Mouse (Mus musculus) lung, postnatal 0 days (tissue): ENCODE measurements at regions not wholly inside any gene's neighbourhood (a gene's known extent, or its start where the extent isn't known, plus 50 kb on each side); places are given as distances from the start of the nearest gene placed in this dataset.

ENCODE experiments used
- ATAC-seq: fragments of 200-750 bp; cut with Nextera tagmentation; 2 replicates; pipeline ENCODE4 v1.8.0; 2017; ENCODE audit warnings: moderate library complexity
- DNase-seq: peaks from one replicate; pipeline ENCODE4 v3.0.0-alpha.2; 2016; ENCODE audit warnings: low spot score
- H3K27ac ChIP-seq: fragments of 300-500 bp; sonication (generic); 2 replicates; pipeline ENCODE4 v1.5.1; 2014; ENCODE audit warnings: antibody characterized with exemption, mild to moderate bottlenecking, low read length, mixed read lengths
- H3K27me3 ChIP-seq: fragments of 300-500 bp; sonication (generic); replicated peaks from 2 replicates; pipeline ENCODE4 v1.6.1; 2014; ENCODE audit warnings: low read length, mixed read lengths; ENCODE audit not compliant: insufficient read depth
- H3K36me3 ChIP-seq: fragments of 300-500 bp; sonication (generic); 2 replicates; pipeline ENCODE4 v1.6.1; 2014; ENCODE audit warnings: low read length, mixed read lengths; ENCODE audit not compliant: insufficient read depth
- H3K4me1 ChIP-seq: fragments of 300-500 bp; sonication (generic); 2 replicates; pipeline ENCODE4 v1.6.1; 2014; ENCODE audit warnings: antibody characterized with exemption, low read depth, low read length, mixed read lengths; ENCODE audit not compliant: insufficient read depth
- H3K4me2 ChIP-seq: fragments of 300-500 bp; sonication (generic); replicated peaks from 2 replicates; pipeline ENCODE4 v1.6.1; 2014; ENCODE audit warnings: low read depth, mild to moderate bottlenecking, low read length, moderate library complexity, mixed read lengths
- H3K4me3 ChIP-seq: fragments of 300-500 bp; sonication (generic); 2 replicates; pipeline ENCODE4 v1.5.1; 2014; ENCODE audit warnings: low read depth, low read length
- H3K9ac ChIP-seq: fragments of 300-500 bp; sonication (generic); replicated peaks from 2 replicates; pipeline ENCODE4 v1.6.1; 2014; ENCODE audit warnings: low read depth, mild to moderate bottlenecking
- H3K9me3 ChIP-seq: fragments of 300-500 bp; sonication (generic); 2 replicates; pipeline ENCODE4 v1.6.1; 2016; ENCODE audit warnings: low read length, mixed read lengths
- CTCF ChIP-seq: IDR thresholded peaks from 2 replicates; pipeline ENCODE4 v1.5.1; 2016; ENCODE audit warnings: antibody characterized with exemption, mild to moderate bottlenecking
- EP300 ChIP-seq: IDR thresholded peaks from 2 replicates; pipeline ENCODE4 v1.6.1; 2016; ENCODE audit warnings: antibody characterized with exemption, mild to moderate bottlenecking, control low read depth
- WGBS: fragments of 180-500 bp; shearing (Covaris S2); extraction: QIAGEN DNeasy Blood & Tissue Kit; methylation state at CpG from one replicate; pipeline ENCODE4 v1.1.7; 2014; 5-methylcytosine and 5-hydroxymethylcytosine counted together

DNA sequence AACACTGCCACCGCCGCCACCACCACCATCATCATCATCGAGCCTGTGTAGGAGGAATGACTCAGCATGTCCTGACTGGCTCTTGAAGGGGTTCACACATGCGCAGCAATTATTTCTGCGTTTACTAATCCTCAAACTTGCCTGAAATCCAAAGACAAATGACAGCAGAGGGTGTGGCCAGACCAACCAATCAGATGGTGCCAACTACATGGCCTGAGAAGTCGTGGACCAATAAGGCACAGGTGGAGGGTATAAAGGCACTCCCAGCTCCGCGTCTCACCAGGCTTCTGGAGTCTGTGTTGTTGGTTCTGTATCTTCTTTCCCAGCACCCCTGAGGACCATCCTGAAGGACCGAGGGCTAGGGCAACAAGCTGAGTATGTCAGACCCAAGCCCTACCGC, 123.1 kb upstream of the Eomes start:
- Histone ChIP-seq H3K27ac (no peak overlapping the region), H3K36me3 (no peaks in the 10 kb centered on the region), H3K4me1 (no peaks in the 10 kb centered on the region), H3K4me3 (no peak overlapping the region), H3K27me3 (no peaks in the 10 kb centered on the region), H3K9me3 (no peaks in the 10 kb centered on the region), H3K4me2 (no peak overlapping the region), H3K9ac (no peak overlapping the region)
- TF ChIP-seq EP300 = no peak
- TF ChIP-seq CTCF = no peak
- 95% methylated on average over 10 of the region's 10 CpGs for WGBS
- DNase-seq (no peak), ATAC-seq (no peak)

DNA sequence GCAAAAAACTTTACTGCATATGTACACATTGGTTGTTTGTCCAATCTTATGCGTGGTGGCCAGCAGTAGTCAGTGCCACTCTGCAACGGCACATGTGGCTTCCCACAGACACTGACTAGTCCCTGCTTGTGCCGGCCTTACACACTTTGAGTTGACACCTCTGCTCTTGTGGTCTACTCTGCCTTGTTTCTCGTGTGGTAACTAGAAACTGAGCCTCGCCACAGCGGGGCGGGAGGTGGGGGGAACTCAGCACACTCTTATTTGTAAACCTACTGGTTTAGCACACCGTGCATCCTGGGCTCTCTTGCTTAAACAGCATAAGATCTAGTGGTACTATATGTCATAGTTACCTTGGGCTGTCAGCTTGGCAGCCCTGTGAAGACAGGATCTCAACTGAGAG, 120.6 kb upstream of the Eomes start:
- H3K4me1 ChIP-seq = no peaks in the 10 kb centered on the region

DNA sequence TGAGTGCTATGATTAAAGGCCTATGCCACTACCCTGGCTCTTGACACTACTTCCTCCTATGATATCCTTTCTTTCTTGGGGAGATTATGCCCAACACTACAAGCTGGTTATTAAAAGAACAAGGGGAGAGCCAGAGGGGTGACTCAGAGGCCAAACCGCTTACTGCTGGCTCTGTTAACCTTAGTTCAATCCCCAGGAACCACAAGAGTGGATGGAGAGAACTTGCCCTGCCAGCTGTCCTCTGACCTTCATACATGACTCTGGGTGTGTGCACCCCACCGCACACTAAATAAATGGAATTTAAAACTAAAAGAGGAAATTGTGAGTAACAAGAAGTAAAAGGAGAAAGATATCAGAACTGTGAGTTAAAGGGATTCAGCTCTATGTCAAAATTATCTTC, 114.1 kb upstream of the Eomes start:
- no peak overlapping the region for H3K4me3 ChIP-seq
- no peaks in the 10 kb centered on the region for H3K9me3 ChIP-seq
- no peaks in the 10 kb centered on the region for H3K4me1 ChIP-seq
- ATAC-seq (no peak), DNase-seq (no peak)
- H3K27ac ChIP-seq = no peak overlapping the region
- no peak overlapping the region for H3K9ac ChIP-seq
- TF ChIP-seq EP300 = no peak
- TF ChIP-seq CTCF = no peak
- no peaks in the 10 kb centered on the region for H3K27me3 ChIP-seq
- H3K4me2 ChIP-seq = no peak overlapping the region
- 82% methylated on average over 2 of the region's 2 CpGs for WGBS
- H3K36me3 ChIP-seq = no peaks in the 10 kb centered on the region

More for the DNA sequence above, 120.6 kb upstream of the Eomes start:
- Histone ChIP-seq H3K27ac (no peak overlapping the region), H3K9me3 (no peaks in the 10 kb centered on the region), H3K36me3 (no peaks in the 10 kb centered on the region), H3K4me3 (no peak overlapping the region), H3K27me3 (no peaks in the 10 kb centered on the region), H3K4me2 (no peak overlapping the region), H3K9ac (no peak overlapping the region)
- no peak for TF ChIP-seq CTCF
- no peak for TF ChIP-seq EP300
- ATAC-seq (no peak), DNase-seq (no peak)
- WGBS = 90% methylated on average over 8 of the region's 8 CpGs

DNA sequence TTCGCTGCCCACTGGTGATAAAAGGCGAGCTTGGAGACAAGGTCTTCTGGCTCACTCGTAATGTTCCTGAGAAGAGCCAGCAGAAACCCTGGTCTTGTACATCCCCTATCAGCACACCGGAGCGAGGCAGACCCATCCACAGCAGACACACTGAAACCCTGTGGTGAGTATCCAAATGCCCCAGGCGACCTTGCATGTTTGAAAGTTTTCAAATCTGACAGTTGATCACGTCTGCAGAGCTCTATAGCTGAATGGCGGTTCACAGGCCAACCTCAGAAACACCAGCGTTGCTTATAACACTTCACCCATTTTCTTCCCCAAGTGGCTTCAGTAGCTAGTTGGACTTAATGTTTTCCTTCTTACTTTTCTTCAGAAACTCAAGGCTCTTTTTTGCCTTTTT, 112.6 kb upstream of the Eomes start:
- 71% methylated on average over 9 of the region's 9 CpGs for WGBS
- no peaks in the 10 kb centered on the region for H3K36me3 ChIP-seq
- H3K4me3 ChIP-seq = no peak overlapping the region
- no peak overlapping the region for H3K4me2 ChIP-seq
- H3K9me3 ChIP-seq = no peaks in the 10 kb centered on the region
- TF ChIP-seq CTCF = no peak
- no peak for TF ChIP-seq EP300
- no peaks in the 10 kb centered on the region for H3K4me1 ChIP-seq
- no peak overlapping the region for H3K9ac ChIP-seq
- DNase-seq = no peak
- H3K27ac ChIP-seq = no peak overlapping the region
- H3K27me3 ChIP-seq = no peaks in the 10 kb centered on the region
- ATAC-seq = no peak

GRCm38 (mm10) chr9:118367314-118367713, 110.7 kb upstream of the Eomes start:
- Histone ChIP-seq H3K4me2 (no peak overlapping the region), H3K27ac (no peak overlapping the region), H3K36me3 (no peaks in the 10 kb centered on the region), H3K9ac (no peak overlapping the region), H3K27me3 (no peaks in the 10 kb centered on the region), H3K9me3 (no peaks in the 10 kb centered on the region), H3K4me1 (no peaks in the 10 kb centered on the region), H3K4me3 (no peak overlapping the region)
- ATAC-seq = no peak
- DNase-seq = no peak
- TF ChIP-seq EP300 = no peak
- TF ChIP-seq CTCF = no peak
- 50% methylated on average over 4 of the region's 4 CpGs for WGBS

DNA sequence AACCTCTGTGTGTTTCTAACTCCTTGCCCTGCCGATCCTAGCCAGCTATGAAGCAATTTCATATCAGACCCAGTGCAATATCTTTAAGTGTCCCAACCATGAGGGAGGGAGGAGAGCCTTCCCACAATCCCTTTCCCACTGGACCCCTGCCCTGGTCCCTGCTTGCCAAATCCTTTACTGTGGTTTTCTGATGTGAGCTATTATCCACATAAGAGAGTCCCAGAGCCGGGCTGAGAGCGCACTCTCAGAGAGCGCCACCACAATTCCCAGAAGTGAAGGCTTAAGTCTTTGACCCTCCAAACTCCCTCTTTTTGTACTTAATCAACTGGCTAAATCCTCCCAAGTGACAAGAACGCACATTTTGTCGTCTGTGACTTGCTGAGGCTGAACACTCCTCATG, 107.4 kb upstream of the Eomes start:
- no peak overlapping the region for H3K4me2 ChIP-seq
- H3K27me3 ChIP-seq = no peaks in the 10 kb centered on the region
- no peak overlapping the region for H3K9ac ChIP-seq
- no peak overlapping the region for H3K4me3 ChIP-seq
- 60% methylated on average over 6 of the region's 6 CpGs for WGBS
- no peak overlapping the region for H3K27ac ChIP-seq
- H3K9me3 ChIP-seq = no peaks in the 10 kb centered on the region
- H3K4me1 ChIP-seq = no peaks in the 10 kb centered on the region
- no peak for ATAC-seq
- H3K36me3 ChIP-seq = no peaks in the 10 kb centered on the region
- TF ChIP-seq EP300 (no peak), CTCF (no peak)
- DNase-seq = peak; percentile 40

DNA sequence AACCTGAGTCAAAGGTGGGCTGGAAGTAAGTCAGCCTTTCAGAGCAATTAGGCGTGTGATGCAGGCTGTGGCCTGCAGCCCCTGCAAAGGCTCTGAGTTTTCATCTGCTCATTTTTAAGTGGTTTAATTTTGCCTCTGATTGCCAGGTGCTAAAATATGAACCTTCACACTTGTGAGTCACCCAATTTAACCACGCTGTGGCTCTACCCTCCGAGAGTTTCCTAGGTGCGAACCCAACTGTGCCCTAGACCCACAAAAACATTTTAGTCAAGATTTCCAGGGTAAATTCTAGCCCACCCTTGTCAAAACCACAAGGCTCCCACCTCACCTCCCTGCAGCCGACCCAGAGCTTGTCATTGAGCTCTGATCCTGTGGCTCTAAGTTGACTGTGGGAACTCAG, 103.3 kb upstream of the Eomes start:
- Histone ChIP-seq H3K27ac (no peak overlapping the region), H3K4me3 (no peak overlapping the region), H3K36me3 (no peaks in the 10 kb centered on the region), H3K9ac (no peak overlapping the region), H3K4me1 (no peaks in the 10 kb centered on the region), H3K9me3 (no peaks in the 10 kb centered on the region), H3K4me2 (no peak overlapping the region), H3K27me3 (no peaks in the 10 kb centered on the region)
- 69% methylated on average over 5 of the region's 5 CpGs for WGBS
- DNase-seq (no peak), ATAC-seq (no peak)
- TF ChIP-seq CTCF = no peak
- no peak for TF ChIP-seq EP300
